Mouse (Mus musculus) spleen, postnatal 10 days (tissue): Measurements from ENCODE around the gene Arid5b.
A peak's percentile ranks its signal among the peaks of the same experiment; 100 is the strongest.

ENCODE experiments used
- DNase-seq, 2 experiments: peaks; one replicate each; pipeline ENCODE4 v3.0.0; 2021 to 2022; ENCODE audit warnings: low spot score in 2 of 2

The Arid5b gene

DNA sequence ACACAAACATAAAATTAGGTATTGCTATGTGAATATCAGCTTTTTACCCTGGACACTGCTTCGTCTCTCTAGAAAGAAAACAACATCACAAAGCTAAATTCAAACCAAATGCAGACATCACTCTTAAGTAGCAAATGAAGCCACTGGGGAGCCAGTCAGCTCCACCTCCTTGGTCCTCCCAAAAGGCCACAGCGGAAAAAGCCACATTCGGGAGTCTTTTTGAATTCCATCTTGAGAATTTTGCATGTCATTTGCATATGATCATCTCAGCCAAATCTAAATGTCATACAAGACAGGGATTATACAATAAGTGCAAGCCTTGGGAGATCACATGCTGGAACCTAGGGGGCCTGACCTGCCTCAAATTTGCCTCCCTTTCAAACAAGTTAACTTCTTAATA, 85.0 kb downstream of the Arid5b start:
- DNase-seq, result no peak

GRCm38 (mm10) chr10:68192824-68193255, 85.7 kb downstream of the Arid5b start:
- no peak for DNase-seq

- DNase-seq, result peak in 1 of 2 experiments; percentile 36
Measured at GRCm38 (mm10) chr10:68191691-68192380, 86.7 kb downstream of the Arid5b start.

- no peak for DNase-seq
Measured at GRCm38 (mm10) chr10:68191146-68191545, 87.4 kb downstream of the Arid5b start.

DNA sequence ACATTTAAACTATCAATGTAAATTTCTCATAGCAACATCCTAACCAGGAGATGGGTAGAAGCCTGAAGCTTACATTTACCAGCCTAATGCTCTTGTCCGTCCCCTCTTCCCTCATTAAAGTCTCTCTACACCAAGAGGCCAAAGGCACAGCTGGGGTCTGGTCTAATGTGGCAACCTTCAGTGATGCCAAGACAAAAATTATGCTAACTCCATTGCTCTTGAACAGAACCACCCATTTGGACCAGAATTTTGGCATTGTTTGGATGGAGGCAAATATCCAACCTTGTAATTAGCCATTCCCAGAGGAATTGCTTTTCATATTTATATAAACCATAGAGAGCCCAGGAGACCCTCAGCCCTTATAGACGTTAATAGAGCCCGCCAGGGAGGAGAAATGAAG, 88.7 kb downstream of the Arid5b start:
- DNase-seq, result no peak

- no peak for DNase-seq
Measured at GRCm38 (mm10) chr10:68183096-68183495, 95.4 kb downstream of the Arid5b start.

- DNase-seq, result no peak
Measured at GRCm38 (mm10) chr10:68182266-68182665, 96.3 kb downstream of the Arid5b start.

GRCm38 (mm10) chr10:68181156-68181555, 97.4 kb downstream of the Arid5b start:
- DNase-seq, result no peak

DNA sequence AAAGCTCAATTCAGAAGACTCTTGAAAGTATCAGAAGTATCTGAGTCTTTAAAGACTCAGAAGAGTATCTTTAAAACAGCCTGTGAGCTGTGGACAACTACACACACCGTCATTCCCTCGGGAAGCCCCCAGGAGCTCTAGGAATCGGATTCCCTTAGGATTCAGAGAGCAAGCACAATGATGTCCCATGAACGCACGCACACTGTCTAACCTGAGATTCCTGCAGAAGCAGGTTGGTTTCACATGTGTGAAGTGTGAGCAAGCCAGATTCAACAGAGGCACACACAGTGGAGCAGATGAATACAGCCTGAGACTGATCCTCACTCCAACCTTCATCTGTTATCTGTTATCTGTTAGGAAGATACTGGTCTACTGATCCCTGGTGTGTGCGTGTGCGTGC, 97.8 kb downstream of the Arid5b start:
- no peak for DNase-seq

GRCm38 (mm10) chr10:68180151-68180550, 98.4 kb downstream of the Arid5b start:
- DNase-seq, result no peak

DNA sequence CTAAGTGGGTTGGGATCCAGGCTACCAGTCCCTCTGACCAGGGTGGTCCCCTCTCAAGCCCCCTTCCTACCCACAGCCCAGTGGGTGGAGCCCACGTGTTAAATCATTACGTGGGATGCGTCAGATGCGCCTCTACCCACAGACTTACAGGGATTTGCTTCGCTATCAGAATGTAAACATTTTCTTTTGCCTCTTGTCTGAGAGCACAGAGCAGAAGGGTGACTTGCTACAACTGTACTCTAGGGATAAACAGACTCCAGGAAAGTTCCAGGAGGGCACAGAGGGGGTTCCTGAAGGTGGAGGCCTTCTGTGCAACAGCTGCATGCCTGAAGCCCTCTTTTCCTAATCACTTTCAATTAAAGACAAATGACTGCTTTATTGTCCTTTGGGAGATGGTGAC, 98.8 kb downstream of the Arid5b start:
- DNase-seq, result no peak

DNA sequence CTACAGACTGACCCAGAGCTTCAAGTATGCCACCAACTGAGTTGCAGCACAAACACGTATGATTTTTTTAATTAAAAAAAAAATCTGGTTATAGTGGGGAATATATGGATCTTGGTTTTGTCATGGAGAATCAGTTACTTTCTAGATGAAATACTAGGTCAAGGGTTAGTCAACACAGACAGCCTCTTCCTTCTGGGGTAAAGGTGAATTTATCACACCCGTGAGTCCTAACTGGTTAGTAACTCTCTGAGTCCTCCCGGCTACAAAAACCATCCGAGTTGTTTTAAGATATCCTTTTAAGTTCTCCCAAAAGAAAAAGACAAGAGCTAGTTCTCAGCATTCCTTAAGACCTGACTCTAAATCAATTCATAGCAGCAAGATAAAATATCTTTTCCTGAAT, 99.2 kb downstream of the Arid5b start:
- no peak for DNase-seq

DNA sequence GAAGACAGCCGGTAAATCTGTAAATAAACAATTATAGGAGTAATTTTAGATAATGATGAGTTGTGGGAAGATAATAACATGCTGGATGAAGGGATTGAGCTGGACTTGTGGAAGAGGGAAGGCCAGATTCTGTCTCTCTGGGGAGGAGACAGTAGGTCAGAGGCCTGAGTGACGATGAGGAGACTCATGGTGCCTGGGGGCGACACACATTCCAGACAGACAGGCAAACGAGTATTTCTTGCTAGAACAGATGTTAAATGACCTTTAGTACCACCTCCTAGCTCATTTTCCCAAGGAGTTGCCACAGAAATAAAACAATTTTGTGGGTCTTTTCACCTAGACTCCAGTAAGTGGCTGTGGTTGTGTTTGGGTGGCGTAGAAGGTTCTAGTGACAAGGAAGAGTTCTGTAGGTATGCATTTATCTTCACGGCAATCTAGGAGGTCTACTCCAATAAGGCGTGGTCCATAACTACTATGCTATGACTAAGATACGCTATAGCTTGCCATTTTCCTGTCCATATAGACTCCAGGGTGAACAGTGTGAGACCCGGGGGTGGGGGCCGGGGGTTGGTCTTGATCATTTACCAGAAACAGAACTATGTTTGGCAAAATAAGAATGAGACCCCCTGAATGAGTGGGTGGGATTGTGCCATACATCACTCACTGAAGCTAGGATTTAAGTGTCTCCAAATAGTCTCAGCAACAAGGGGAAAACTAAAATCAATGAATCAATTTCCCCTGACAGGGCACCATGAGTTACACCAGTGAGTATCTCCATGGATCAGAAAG, 100.6 kb downstream of the Arid5b start:
- no peak for DNase-seq

GRCm38 (mm10) chr10:68175811-68176210, 102.7 kb downstream of the Arid5b start:
- DNase-seq, result no peak

DNA sequence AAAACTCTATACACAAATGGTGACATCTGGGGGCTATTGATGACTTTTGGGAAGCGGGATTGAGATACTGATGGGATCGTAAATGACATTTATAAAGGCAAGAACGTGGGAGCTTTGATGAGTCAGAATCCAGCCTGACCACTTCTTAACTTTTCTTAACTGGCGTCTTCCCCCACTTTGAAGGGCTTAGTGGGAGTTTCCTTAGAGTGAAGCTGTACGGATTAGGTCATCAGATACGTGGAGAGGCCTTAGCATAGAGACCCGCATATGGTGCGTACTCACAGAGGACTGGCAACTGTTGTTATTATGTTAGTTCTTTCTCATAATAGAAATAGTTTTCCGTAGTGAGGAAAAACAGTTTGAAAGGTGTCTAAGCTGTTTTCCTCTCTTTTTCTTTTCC, 104.9 kb downstream of the Arid5b start:
- no peak for DNase-seq

DNA sequence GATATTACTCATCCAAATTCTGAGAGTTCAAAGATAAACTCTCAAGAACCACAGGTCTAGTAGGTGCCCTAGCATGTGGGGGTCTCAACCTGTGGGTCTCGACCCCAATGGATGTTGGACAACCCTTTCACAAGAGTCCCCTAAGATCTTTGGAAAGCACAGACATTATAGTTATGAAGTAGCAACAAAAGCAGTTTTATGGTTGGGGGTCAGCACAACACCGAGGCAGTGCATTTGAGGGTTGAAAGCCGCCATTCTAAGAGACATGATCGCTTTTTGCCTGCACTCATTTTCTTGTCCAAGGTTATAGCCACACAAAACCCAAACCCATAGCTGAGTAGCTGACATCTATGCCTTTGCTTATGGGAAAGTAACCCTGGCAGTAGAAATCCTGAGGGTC, 105.6 kb downstream of the Arid5b start:
- DNase-seq, result no peak

DNA sequence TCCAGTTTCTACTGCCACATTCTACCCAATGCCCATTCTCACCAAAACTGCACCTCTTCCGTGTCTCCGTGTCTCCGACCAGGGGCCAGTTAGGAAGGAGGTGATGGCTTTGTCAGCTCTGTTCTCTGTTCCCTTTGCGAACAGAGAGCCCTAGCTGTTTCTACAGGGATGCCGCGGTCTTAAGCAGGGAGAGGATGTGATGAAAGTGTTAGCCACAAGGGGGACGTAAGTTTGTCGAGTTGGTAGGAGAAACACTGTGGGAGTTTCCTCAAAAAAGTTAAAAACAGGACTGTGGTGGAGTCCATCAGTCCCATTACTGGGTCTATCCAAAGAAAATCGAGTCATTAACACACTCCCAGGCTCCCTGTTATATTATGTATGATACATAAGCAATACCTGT, 106.6 kb downstream of the Arid5b start:
- DNase-seq, result peak in 1 of 2 experiments; percentile 25

- no peak for DNase-seq
Measured at GRCm38 (mm10) chr10:68168613-68169012, 109.9 kb downstream of the Arid5b start.

- no peak for DNase-seq
Measured at GRCm38 (mm10) chr10:68168141-68168540, 110.4 kb downstream of the Arid5b start.

DNA sequence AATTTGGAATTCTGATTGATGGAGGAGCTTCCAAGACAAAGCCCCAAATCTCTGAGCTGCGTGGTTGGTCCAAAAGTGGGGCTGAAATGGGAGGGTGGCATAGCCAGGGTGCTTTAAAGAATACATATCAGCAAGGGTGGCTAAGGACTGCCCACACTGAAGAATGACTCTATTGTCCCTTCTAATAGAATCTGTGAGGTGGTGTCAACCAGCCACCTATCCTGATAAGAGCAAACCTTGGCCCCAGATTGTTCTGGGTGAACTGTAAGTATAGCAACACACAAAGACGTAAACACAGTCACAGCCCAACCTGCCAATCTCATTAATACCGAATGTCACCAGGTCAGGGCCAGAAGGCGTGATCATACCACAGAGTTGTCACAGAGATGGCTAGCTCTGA, 111.4 kb downstream of the Arid5b start:
- no peak for DNase-seq

DNA sequence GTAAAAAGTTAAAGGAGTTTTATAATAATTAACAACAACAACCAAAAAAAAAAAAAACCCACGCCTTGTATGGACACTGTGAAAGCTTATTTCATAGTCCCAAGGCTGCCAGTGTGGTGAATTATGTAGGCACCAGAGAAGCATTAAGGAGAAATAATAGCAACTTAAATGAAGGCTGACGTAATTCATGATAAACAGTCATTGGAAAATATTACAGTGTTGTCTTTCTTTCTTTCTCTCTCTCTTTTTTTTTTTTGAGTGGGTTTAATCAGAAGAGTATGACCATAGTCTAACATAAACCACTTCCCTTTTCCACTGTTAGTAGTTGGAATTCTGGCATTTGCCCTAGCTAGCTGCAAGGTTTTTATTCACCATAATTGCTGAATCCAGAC, 111.8 kb downstream of the Arid5b start:
- no peak for DNase-seq

GRCm38 (mm10) chr10:68165709-68166694, 112.5 kb downstream of the Arid5b start:
- DNase-seq, result no peak
